ENCODE assay signal across 8 mouse cellular contexts in the genomic region with DNA sequence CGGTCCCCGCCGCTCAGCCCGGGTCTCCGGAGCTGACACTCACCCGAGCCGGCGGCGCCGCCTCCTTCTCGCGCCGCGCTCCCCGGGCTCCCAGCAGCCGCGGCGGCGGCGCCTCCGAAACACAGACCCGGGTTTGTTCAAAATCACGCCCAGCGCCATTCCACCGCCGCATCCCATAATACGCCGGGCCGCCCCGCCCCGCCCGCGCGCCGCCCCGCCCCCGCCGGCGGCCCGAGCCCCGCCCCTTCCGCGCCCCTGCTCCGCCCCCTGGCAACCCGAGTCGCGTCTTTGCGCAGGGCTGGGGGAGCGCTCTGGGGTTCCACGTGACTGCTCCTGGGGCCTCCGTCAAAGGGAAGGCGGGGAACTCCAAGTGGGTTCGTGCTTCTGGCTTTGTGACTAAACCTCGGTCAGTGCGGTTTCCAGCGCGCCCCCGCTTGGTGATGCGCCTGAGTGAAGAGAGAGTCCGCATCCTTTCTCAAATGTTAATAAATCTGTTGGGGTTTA. TPM values are rescaled to one million over a fixed set of nuclear protein-coding genes. Genes with fewer than 3 reads are reported as not detected.
DNase-seq lines count a peak whose midpoint lies in the region; ATAC-seq lines count a peak whose summit lies in the region.

Gene Lin54, minus strand, starts transcription at position 182 of the 504 bp plus-strand sequence.

- peaks cover 10% of the 10 kb centered on the region; the same call in 1 of the 2 replicates for H3K4me1 ChIP-seq in intestine, embryonic 15.5 days (replicated peaks)

- WGBS in intestine, embryonic 15.5 days, result under 1% methylated on average over 44 of the region's 60 CpGs

- peak within 1 kb of the TSS; percentile 86 for H3K4me2 ChIP-seq in intestine, embryonic 15.5 days (replicated peaks)

- intact Hi-C loops in left cerebral cortex, postnatal 25 days (cut with DNase I), result loop anchor here (1.0 to 2.0 kb wide), 3 partner anchors 18 to 84 kb away; partner anchors contain the start of genes Cops4 and Sec31a

- H3K9ac ChIP-seq in intestine, embryonic 15.5 days, result peak within 1 kb of the TSS; percentile 61

- H3K36me3 ChIP-seq in intestine, embryonic 15.5 days, result no peaks in the 10 kb centered on the region

- H3K27me3 ChIP-seq in intestine, embryonic 15.5 days (replicated peaks), result no peaks in the 10 kb centered on the region

- peak within 1 kb of the TSS; percentile 80 for H3K4me3 ChIP-seq in intestine, embryonic 15.5 days (replicated peaks)

- no peaks in the 10 kb centered on the region for H3K9me3 ChIP-seq in intestine, embryonic 15.5 days

- ATAC-seq in intestine, embryonic 15.5 days, result peak; percentile 92

- DNase-seq in adrenal gland, adult 2 months, result peak; percentile 92
- DNase-seq in embryo, embryonic 11 days, result peak; percentile 96
- DNase-seq in gastrocnemius, postnatal 25 days, result peak; percentile 86
- DNase-seq in left cerebral cortex, postnatal 25 days (ENCODE audit: low spot score in 2 of 2), result peak; percentile 86 to 95
- peak; percentile 94 for DNase-seq in mesoderm, embryonic 11.5 days (ENCODE audit: low read depth, low spot score)
- peak; percentile 87 for DNase-seq in right cerebral cortex, postnatal 25 days
- DNase-seq in urinary bladder, postnatal 36 days (ENCODE audit: low spot score in 2 of 2), result peak; percentile 74 to 87

- H3K27ac ChIP-seq in intestine, embryonic 15.5 days, result peak within 1 kb of the TSS; percentile 59

RNA-seq across cellular contexts. Expression of gene Lin54, which starts in this region (rescaled TPM):
- total RNA-seq in adrenal gland, adult 2 months (2021), result 10 to 100 TPM in 1 of 2 experiments, 1 to 10 TPM in 1; 8.6 to 14.6 TPM
- 1.8 and 2.7 TPM in 2 replicates for polyA plus RNA-seq in adrenal gland, adult 2 months (2012; rRNA removed)
- 1 to 10 TPM; 4.7 to 6.4 TPM for total RNA-seq in gastrocnemius, postnatal 25 days (2021)
- polyA plus RNA-seq in intestine, embryonic 15.5 days (2015; fragmentation: Nextera tagmentation; extraction: Ambion mirVana), result 12.0 and 13.1 TPM in 2 replicates
- total RNA-seq in left cerebral cortex, postnatal 25 days (2021), result 10 to 100 TPM; 16.2 to 23.6 TPM

Comparison
In these comparisons a context has a peak if more than half of its experiments do, and no peak if none do; other contexts are left out.
1. Peak in every context shown above with its lines: DNase-seq, ATAC-seq, H3K4me3 ChIP-seq and H3K27ac ChIP-seq.